Mouse (Mus musculus) midbrain, embryonic 15.5 days (tissue): ENCODE results near the gene Trim15. TPM values are rescaled to one million over a fixed set of nuclear protein-coding genes. Genes with fewer than 3 reads are reported as not detected.

Experiments used
- ATAC-seq: fragments of 200-750 bp; cut with Nextera tagmentation; replicated peaks from 2 replicates; pipeline ENCODE4 v1.8.0; 2017; ENCODE audit warnings: moderate TSS enrichment
- H3K27ac ChIP-seq: fragments of 300-500 bp; sonication (generic); 2 replicates; pipeline ENCODE4 v1.5.1; 2015; ENCODE audit warnings: mild to moderate bottlenecking, inconsistent platforms
- H3K27me3 ChIP-seq: fragments of 300-500 bp; sonication (generic); replicated peaks from 2 replicates; pipeline ENCODE4 v1.6.1; 2015; ENCODE audit warnings: inconsistent platforms
- H3K36me3 ChIP-seq: fragments of 300-500 bp; sonication (generic); replicated peaks from 2 replicates; pipeline ENCODE4 v1.6.1; 2015; ENCODE audit warnings: inconsistent platforms
- H3K4me1 ChIP-seq: fragments of 300-500 bp; sonication (generic); 2 replicates; pipeline ENCODE4 v1.6.1; 2015; ENCODE audit warnings: inconsistent platforms
- H3K4me2 ChIP-seq: fragments of 300-500 bp; sonication (generic); 2 replicates; pipeline ENCODE4 v1.6.1; 2015; ENCODE audit warnings: inconsistent platforms, mild to moderate bottlenecking, moderate library complexity
- H3K4me3 ChIP-seq: fragments of 300-500 bp; sonication (generic); 2 replicates; pipeline ENCODE4 v1.5.1; 2015; ENCODE audit warnings: mild to moderate bottlenecking, inconsistent platforms
- H3K9ac ChIP-seq: fragments of 300-500 bp; sonication (generic); 2 replicates; pipeline ENCODE4 v1.6.1; 2015; ENCODE audit warnings: mild to moderate bottlenecking, inconsistent platforms
- H3K9me3 ChIP-seq: fragments of 300-500 bp; sonication (generic); 2 replicates; pipeline ENCODE4 v1.6.1; 2016; ENCODE audit warnings: inconsistent platforms
- WGBS: fragments of 180-500 bp; shearing (Covaris S2); methylation state at CpG from one replicate; pipeline ENCODE4 v1.1.7; 2015; ENCODE audit warnings: mixed read lengths; 5-methylcytosine and 5-hydroxymethylcytosine counted together
- polyA plus RNA-seq: library from polyadenylated mRNA; unstranded; fragments of >200 nt; fragmentation: Nextera tagmentation; extraction: Ambion mirVana; gene quantifications from 2 replicates; pipeline ENCODE4 v1.2.1, GENCODE M21; 2015

The Trim15 gene
- polyA plus RNA-seq: 0.79 and 1.2 TPM in 2 replicates

DNA sequence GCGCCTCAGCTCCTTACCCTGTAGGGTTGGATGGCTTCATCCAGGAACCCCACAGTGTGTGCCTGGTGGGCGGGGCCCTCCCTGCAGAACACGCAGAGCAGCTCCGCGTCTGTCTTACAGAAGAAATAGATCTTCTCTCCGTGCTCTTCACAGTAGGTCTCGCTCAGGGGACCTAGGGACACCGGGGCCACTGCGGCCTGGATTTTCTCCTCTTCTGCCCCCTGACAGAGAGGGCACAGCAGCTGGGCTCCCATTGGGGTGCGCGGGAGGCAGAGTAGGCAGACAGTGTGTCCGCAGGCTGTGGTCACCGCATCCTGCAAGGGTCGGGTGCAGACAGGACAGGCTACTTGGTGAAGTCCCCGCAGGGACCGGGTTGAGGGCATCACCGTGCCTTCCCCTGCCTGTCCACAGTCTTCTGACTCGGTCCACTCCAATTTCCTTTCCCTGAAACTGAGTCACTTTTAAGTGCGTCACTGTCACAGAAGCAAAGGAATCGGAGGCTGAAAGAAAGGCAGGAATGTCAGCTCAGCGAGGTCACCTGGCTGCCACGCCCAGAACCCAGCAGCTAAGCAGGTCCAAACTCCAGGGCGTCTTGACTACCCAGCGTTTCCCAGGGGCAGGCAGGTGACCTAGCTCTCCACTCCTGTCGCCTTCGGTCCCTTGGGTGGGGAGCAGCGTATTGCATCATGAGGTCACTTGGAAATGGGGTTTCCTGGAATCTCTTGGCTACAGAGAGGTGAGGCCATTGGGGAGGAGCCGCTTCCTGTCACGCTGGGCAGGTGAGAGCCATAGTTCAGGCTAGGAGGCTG lies at the start of gene Trim15:
Gene Trim15 (minus strand): TSS at position 492 of the 809 bp plus-strand sequence.
- no peaks in the 10 kb centered on the region for H3K36me3 ChIP-seq
- peak within 1 kb of the TSS; percentile 56 for H3K4me2 ChIP-seq
- peaks cover 7% of the 10 kb centered on the region; the same call in 1 of the 2 replicates for H3K27me3 ChIP-seq
- H3K9me3 ChIP-seq: no peaks in the 10 kb centered on the region
- peaks cover 8% of the 10 kb centered on the region for H3K4me1 ChIP-seq
- peak within 1 kb of the TSS; percentile 32 for H3K4me3 ChIP-seq
- 13% methylated on average over 29 of the region's 29 CpGs for WGBS
- peak; percentile 55 for ATAC-seq
- peak within 1 kb of the TSS; percentile 29; the same call in 1 of the 2 replicates for H3K9ac ChIP-seq
- H3K27ac ChIP-seq: no peak within 1 kb of the TSS

DNA sequence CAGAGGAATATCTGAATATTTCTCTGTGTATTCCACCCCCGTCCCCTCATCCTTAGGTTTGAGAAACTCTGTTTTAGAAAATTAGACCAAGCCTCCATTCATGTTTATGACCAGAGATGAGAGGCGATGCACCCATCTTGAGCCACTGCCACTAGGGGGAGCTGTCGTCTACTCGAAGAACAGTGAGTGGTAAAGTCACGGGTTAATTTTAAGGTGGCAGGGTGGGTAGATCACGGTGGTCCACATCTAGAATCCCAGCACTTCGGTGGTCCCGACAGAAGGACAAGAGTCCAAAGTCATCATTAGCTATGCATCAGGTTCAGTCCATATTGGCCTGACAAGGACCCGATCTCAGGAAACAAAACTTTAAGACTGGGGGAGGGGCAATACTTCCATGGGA lies 48.1 kb upstream of the Trim15 start:
- H3K4me1 ChIP-seq: no peaks in the 10 kb centered on the region
- no peak overlapping the region for H3K4me3 ChIP-seq
- 14% methylated on average over 9 of the region's 9 CpGs for WGBS
- H3K4me2 ChIP-seq: no peak overlapping the region
- H3K36me3 ChIP-seq: no peaks in the 10 kb centered on the region
- no peaks in the 10 kb centered on the region for H3K27me3 ChIP-seq
- H3K27ac ChIP-seq: no peak overlapping the region
- no peak overlapping the region for H3K9ac ChIP-seq
- peak; percentile 11; the same call in 1 of the 2 replicates for ATAC-seq
- no peaks in the 10 kb centered on the region for H3K9me3 ChIP-seq

DNA sequence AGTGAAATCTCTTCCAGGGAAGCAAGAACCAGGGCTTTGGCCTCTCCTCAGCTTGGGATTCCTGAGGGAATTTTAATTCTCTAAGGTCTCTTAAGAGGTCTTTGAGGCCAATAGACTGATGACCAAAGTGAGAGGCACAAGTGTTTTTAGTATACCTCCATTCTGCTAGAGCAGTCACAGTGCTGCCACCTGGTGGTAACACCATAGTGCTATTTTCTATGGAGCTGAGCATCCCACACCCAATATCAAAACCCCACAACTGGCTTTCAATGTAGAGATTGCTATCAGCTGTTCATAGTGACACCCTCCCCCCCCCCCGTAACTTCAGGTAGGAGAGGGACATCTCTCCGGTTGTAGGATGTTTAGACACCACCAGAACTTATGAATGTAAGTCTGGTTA lies 47.1 kb upstream of the Trim15 start:
- Histone ChIP-seq H3K9ac (no peak overlapping the region), H3K4me1 (no peaks in the 10 kb centered on the region), H3K27me3 (no peaks in the 10 kb centered on the region), H3K27ac (no peak overlapping the region), H3K4me3 (no peak overlapping the region), H3K36me3 (no peaks in the 10 kb centered on the region), H3K4me2 (no peak overlapping the region), H3K9me3 (no peaks in the 10 kb centered on the region)
- ATAC-seq: no peak
- WGBS: 2% methylated on average over 2 of the region's 2 CpGs

GRCm38 (mm10) chr17:36912031-36912430 lies 45.0 kb upstream of the Trim15 start:
- no peak overlapping the region for H3K9ac ChIP-seq
- no peak overlapping the region for H3K4me3 ChIP-seq
- no peaks in the 10 kb centered on the region for H3K9me3 ChIP-seq
- 72% methylated on average over 2 of the region's 2 CpGs for WGBS
- no peak for ATAC-seq
- no peak overlapping the region for H3K4me2 ChIP-seq
- H3K27ac ChIP-seq: no peak overlapping the region
- no peaks in the 10 kb centered on the region for H3K27me3 ChIP-seq
- H3K36me3 ChIP-seq: no peaks in the 10 kb centered on the region
- H3K4me1 ChIP-seq: no peaks in the 10 kb centered on the region

DNA sequence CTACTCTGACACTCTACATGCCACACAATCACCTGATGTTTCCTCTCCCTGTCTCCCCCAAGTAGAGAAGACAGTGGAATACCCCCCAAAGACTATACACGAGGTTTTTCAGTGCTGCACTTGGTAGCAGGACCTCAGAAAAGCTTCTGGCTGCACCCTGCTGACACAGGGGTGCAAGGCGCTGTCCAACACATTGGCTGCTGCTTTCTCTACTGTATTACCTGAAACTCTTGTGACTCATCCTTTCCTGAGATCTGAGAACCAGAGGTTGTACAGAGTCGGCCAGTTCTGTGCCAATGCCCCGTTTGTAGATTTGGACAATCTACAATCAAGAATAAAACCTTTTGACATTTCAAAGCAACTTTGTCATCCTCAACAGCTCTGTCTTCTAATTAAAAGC lies 42.8 kb upstream of the Trim15 start:
- Histone ChIP-seq H3K9me3 (no peaks in the 10 kb centered on the region), H3K4me2 (no peak overlapping the region), H3K36me3 (no peaks in the 10 kb centered on the region), H3K27me3 (no peaks in the 10 kb centered on the region), H3K4me1 (no peaks in the 10 kb centered on the region), H3K4me3 (no peak overlapping the region), H3K27ac (no peak overlapping the region), H3K9ac (no peak overlapping the region)
- no peak for ATAC-seq
- 55% methylated on average over 4 of the region's 4 CpGs for WGBS

DNA sequence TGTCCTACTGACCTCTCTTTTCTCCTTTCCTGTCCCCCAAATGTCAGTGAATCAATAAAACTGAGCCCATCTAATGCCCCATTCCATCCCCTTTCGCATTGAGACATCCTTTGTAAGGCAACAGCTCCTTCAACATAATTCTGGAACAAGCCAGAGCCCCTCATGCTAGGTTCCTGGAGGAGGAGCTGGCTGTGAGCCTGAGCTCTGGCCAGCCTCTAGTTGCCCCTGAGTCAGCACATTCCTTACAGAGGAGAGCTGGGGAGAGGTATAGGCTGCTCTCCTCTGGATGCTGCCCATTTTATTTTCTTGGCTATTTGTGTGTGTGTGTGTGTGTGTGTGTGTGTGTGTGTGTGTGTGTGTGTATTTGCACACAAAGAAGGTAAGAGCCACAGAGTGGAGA lies 41.2 kb upstream of the Trim15 start:
- no peaks in the 10 kb centered on the region for H3K4me1 ChIP-seq
- no peak overlapping the region for H3K9ac ChIP-seq
- no peak overlapping the region for H3K4me2 ChIP-seq
- no peak for ATAC-seq
- WGBS: 39% methylated on average over 1 of the region's 1 CpGs
- H3K36me3 ChIP-seq: no peaks in the 10 kb centered on the region
- no peaks in the 10 kb centered on the region for H3K27me3 ChIP-seq
- no peak overlapping the region for H3K27ac ChIP-seq
- H3K9me3 ChIP-seq: no peaks in the 10 kb centered on the region
- no peak overlapping the region for H3K4me3 ChIP-seq

GRCm38 (mm10) chr17:36903651-36904050 lies 36.6 kb upstream of the Trim15 start:
- H3K9ac ChIP-seq: no peak overlapping the region
- no peaks in the 10 kb centered on the region for H3K4me1 ChIP-seq
- no peaks in the 10 kb centered on the region for H3K27me3 ChIP-seq
- ATAC-seq: no peak
- no peak overlapping the region for H3K4me2 ChIP-seq
- 76% methylated on average over 3 of the region's 3 CpGs for WGBS
- H3K36me3 ChIP-seq: no peaks in the 10 kb centered on the region
- no peak overlapping the region for H3K4me3 ChIP-seq
- H3K27ac ChIP-seq: no peak overlapping the region
- H3K9me3 ChIP-seq: no peaks in the 10 kb centered on the region

- Histone ChIP-seq H3K27me3 (no peaks in the 10 kb centered on the region), H3K4me2 (no peak overlapping the region)
Measured at GRCm38 (mm10) chr17:36900691-36901090, 33.7 kb upstream of the Trim15 start.

GRCm38 (mm10) chr17:36900001-36900400 lies 33.0 kb upstream of the Trim15 start:
- H3K27me3 ChIP-seq: no peaks in the 10 kb centered on the region
- WGBS: 90% methylated on average over 5 of the region's 5 CpGs

More at GRCm38 (mm10) chr17:36900691-36901090, 33.7 kb upstream of the Trim15 start:
- no peak overlapping the region for H3K9ac ChIP-seq
- H3K27ac ChIP-seq: no peak overlapping the region
- H3K36me3 ChIP-seq: no peaks in the 10 kb centered on the region
- WGBS: 46% methylated on average over 1 of the region's 1 CpGs
- ATAC-seq: no peak
- H3K9me3 ChIP-seq: no peaks in the 10 kb centered on the region
- H3K4me1 ChIP-seq: no peaks in the 10 kb centered on the region
- H3K4me3 ChIP-seq: no peak overlapping the region

DNA sequence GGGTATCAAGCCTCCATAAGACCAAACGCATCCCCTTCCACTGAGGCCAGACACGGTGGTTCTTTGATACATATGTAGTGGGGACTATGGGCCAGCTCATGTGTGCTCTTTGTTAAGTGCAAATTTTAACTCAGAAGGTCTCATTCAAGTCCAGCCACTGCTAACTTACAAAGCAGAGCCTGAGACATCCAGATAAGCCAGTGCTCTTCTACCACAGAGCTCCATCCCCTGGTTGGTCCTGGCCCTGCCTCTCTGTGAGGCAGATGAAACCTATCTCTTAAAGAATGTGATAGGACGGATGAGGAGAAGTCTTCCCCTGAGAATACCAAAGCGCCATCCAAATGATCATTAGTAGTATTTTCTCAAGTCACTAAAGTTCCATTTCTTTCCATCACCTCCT lies 32.4 kb upstream of the Trim15 start:
- Histone ChIP-seq H3K4me1 (no peaks in the 10 kb centered on the region), H3K4me2 (no peak overlapping the region), H3K4me3 (no peak overlapping the region), H3K27me3 (no peaks in the 10 kb centered on the region), H3K9me3 (no peaks in the 10 kb centered on the region), H3K36me3 (no peaks in the 10 kb centered on the region), H3K9ac (no peak overlapping the region), H3K27ac (no peak overlapping the region)
- 80% methylated on average over 4 of the region's 4 CpGs for WGBS
- ATAC-seq: no peak

More at GRCm38 (mm10) chr17:36900001-36900400, 33.0 kb upstream of the Trim15 start:
- Histone ChIP-seq H3K36me3 (no peaks in the 10 kb centered on the region), H3K9me3 (no peaks in the 10 kb centered on the region), H3K4me3 (no peak overlapping the region), H3K27ac (no peak overlapping the region), H3K4me2 (no peak overlapping the region), H3K4me1 (no peaks in the 10 kb centered on the region), H3K9ac (no peak overlapping the region)
- no peak for ATAC-seq

- H3K27ac ChIP-seq: no peak within 1 kb of the TSS
- WGBS: 68% methylated on average over 6 of the region's 6 CpGs
- no peaks in the 10 kb centered on the region for H3K4me1 ChIP-seq
- H3K4me3 ChIP-seq: no peak within 1 kb of the TSS
- no peak within 1 kb of the TSS for H3K9ac ChIP-seq
- no peaks in the 10 kb centered on the region for H3K27me3 ChIP-seq
- no peak within 1 kb of the TSS for H3K4me2 ChIP-seq
- no peaks in the 10 kb centered on the region for H3K36me3 ChIP-seq
- H3K9me3 ChIP-seq: no peaks in the 10 kb centered on the region
- ATAC-seq: no peak
Measured at GRCm38 (mm10) chr17:36897552-36898205, 30.7 kb upstream of the Trim15 start, which contains the start of gene Trim31. TSS of gene Trim31 (plus strand) at chr17:36898118.

DNA sequence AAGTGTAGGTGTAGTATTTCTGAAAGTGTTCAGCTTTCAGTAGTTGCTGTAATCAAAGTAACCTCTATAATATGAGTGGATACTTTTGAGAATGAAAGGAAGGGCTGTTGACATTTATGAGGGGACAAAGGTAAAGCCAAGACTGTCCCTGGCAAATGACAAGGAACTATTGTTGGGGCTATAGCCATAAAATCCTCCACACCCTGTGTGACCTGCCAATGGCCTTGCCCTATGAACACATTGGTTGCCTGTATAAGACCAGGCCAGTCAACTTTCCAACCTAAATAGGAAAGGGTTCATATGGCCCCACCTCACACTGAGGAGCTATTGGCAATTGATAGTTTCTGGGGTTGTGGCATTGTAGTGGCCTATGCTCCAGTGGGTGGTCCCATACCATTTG lies 30.1 kb upstream of the Trim15 start:
- H3K4me3 ChIP-seq: no peak overlapping the region
- H3K9me3 ChIP-seq: no peaks in the 10 kb centered on the region
- H3K4me1 ChIP-seq: no peaks in the 10 kb centered on the region
- no peak for ATAC-seq
- no peak overlapping the region for H3K27ac ChIP-seq
- no peak overlapping the region for H3K9ac ChIP-seq
- H3K4me2 ChIP-seq: no peak overlapping the region
- H3K27me3 ChIP-seq: no peaks in the 10 kb centered on the region
- no peaks in the 10 kb centered on the region for H3K36me3 ChIP-seq
